Mouse (Mus musculus) G1E (cell line): ENCODE results near the gene Hsd11b1. TPM values are rescaled to one million over a fixed set of nuclear protein-coding genes. Genes with fewer than 3 reads are reported as not detected.
A peak's percentile ranks its signal among the peaks of the same experiment; 100 is the strongest.

Experiments
- ATAC-seq: 2 replicates; pipeline ENCODE4 v1.8.0; 2016; ENCODE audit warnings: mild to moderate bottlenecking; ENCODE audit not compliant: insufficient number of reproducible peaks, poor library complexity, low FRiP score, severe bottlenecking; ENCODE audit errors: extremely low read depth
- DNase-seq: peaks from one replicate; pipeline ENCODE4 v3.0.0; 2012; ENCODE audit warnings: low spot score
- H3K27me3 ChIP-seq: 2 replicates; pipeline ENCODE4 v1.6.1; 2012; ENCODE audit warnings: mild to moderate bottlenecking, low read length, inconsistent platforms; ENCODE audit not compliant: insufficient read depth
- H3K36me3 ChIP-seq: replicated peaks from 2 replicates; pipeline ENCODE3; 2012; ENCODE audit warnings: mild to moderate bottlenecking, inconsistent platforms
- H3K4me1 ChIP-seq: 2 replicates; pipeline ENCODE4 v1.6.1; 2012; ENCODE audit warnings: low read depth, low read length, inconsistent platforms, mixed read lengths; ENCODE audit not compliant: insufficient read depth
- H3K4me3 ChIP-seq: 2 replicates; pipeline ENCODE4 v1.5.1; 2012; ENCODE audit warnings: low read depth, mild to moderate bottlenecking, inconsistent platforms, low read length, moderate library complexity, mixed read lengths
- H3K9me3 ChIP-seq: replicated peaks from 2 replicates; pipeline ENCODE4 v1.6.1; 2012; ENCODE audit warnings: inconsistent platforms
- CTCF ChIP-seq: IDR thresholded peaks from 2 replicates; pipeline ENCODE4 v1.5.1; 2012; ENCODE audit warnings: low read depth, low read length, inconsistent platforms, mixed read lengths
- GATA1 ChIP-seq: IDR thresholded peaks from 2 replicates; pipeline ENCODE4 v1.6.1; 2012; ENCODE audit warnings: borderline replicate concordance, low read length, inconsistent platforms, mixed read lengths
- GATA2 ChIP-seq: IDR thresholded peaks from 2 replicates; pipeline ENCODE4 v1.6.1; 2012; ENCODE audit warnings: low read depth, low read length, inconsistent platforms, borderline replicate concordance
- POLR2AphosphoS5 ChIP-seq: IDR thresholded peaks from 2 replicates; pipeline ENCODE4 v1.6.1; 2012; ENCODE audit warnings: low read depth, low read length, inconsistent platforms; ENCODE audit not compliant: insufficient replicate concordance
- TAL1 ChIP-seq: conservative IDR thresholded peaks from 2 replicates; pipeline ENCODE4 v1.6.1; 2012; ENCODE audit warnings: low read depth, low read length, inconsistent platforms, mixed read lengths
- polyA plus RNA-seq: library from polyadenylated mRNA; stranded (reverse); fragments of >175 nt; gene quantifications from 2 replicates; pipeline ENCODE4 v1.2.3, GENCODE M21; 2012
- total RNA-seq, 2 experiments: library from RNA; stranded (forward) in 1 of 2; stranded (reverse) in 1 of 2; fragments of 200-1000 nt in 1 of 2; fragments of >200 nt in 1 of 2; fragmentation: Nextera tagmentation in 1 of 2; gene quantifications; 2 replicates each; pipeline ENCODE4 v1.2.3; 2014 to 2017

Gene Hsd11b1
- total and polyA plus RNA-seq, 3 experiments, result 0.27 TPM; not detected in 2

DNA sequence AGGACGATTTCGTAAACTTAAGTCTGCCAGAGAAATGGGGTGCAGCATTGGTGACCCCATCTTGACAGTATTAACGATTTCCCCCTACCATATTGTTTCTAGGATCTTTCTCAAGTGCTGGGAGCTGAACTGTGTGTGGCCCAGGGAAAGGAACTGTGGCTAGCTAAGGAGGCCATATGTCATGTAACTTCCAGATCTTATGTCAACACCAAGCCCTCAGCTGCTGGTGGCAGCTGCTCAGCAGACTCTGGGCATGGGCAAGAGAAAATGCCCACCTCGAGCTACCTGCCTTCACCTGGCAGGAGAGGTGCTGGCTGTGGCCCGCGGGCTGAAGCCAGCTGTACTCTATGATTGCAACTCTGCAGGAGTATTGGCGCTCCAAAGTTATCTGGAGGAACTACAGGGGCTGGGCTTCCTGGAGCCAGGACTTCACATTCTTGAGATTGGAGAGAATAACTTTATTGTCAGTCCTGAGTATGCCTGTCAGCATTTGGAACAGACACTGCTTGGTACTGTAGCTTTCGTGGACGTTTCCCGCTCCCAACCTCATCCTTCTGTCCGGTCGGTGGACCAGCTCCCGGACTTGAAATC, 89.6 kb downstream of the Hsd11b1 start:
- Histone ChIP-seq H3K36me3 (peaks cover 28% of the 10 kb centered on the region), H3K9me3 (no peaks in the 10 kb centered on the region), H3K4me3 (peak overlapping the region; percentile 79), H3K4me1 (peaks cover 36% of the 10 kb centered on the region), H3K27me3 (peaks cover 2% of the 10 kb centered on the region; the same call in 1 of the 2 replicates)
- no peak for TF ChIP-seq POLR2AphosphoS5
- no peak for TF ChIP-seq TAL1
- no peak for TF ChIP-seq CTCF
- no peak for TF ChIP-seq GATA2
- TF ChIP-seq GATA1, result no peak
- DNase-seq (no peak), ATAC-seq (no peak)

- Histone ChIP-seq H3K9me3 (no peaks in the 10 kb centered on the region), H3K4me1 (peaks cover 36% of the 10 kb centered on the region), H3K36me3 (peaks cover 28% of the 10 kb centered on the region), H3K4me3 (peak overlapping the region; percentile 79), H3K27me3 (peaks cover 4% of the 10 kb centered on the region; the same call in 1 of the 2 replicates)
- DNase-seq, result no peak
- no peak for TF ChIP-seq CTCF
- no peak for TF ChIP-seq TAL1
- TF ChIP-seq POLR2AphosphoS5, result no peak
- no peak for TF ChIP-seq GATA2
- TF ChIP-seq GATA1, result no peak
- no peak for ATAC-seq
These were observed 90.1 kb downstream of the Hsd11b1 start for GRCm38 (mm10) chr1:193173810-193174129.

- peak overlapping the region; percentile 79 for H3K4me3 ChIP-seq
- DNase-seq (peak; percentile 87), ATAC-seq (peak; percentile 93)
- peaks cover 6% of the 10 kb centered on the region for H3K27me3 ChIP-seq
- peaks cover 27% of the 10 kb centered on the region for H3K36me3 ChIP-seq
- no peaks in the 10 kb centered on the region for H3K9me3 ChIP-seq
- TF ChIP-seq TAL1 (no peak), GATA1 (no peak), GATA2 (no peak), CTCF (no peak), POLR2AphosphoS5 (no peak)
- H3K4me1 ChIP-seq, result peaks cover 36% of the 10 kb centered on the region
These were observed 90.7 kb downstream of the Hsd11b1 start for GRCm38 (mm10) chr1:193172991-193173809.

Other genes starting within 250 kb of the Hsd11b1 start
- gene Syt14, start 228.3 kb downstream of the Hsd11b1 start, total RNA-seq (2014; fragmentation: Nextera tagmentation), result not detected in 2 replicates
- gene Syt14, start 228.3 kb downstream of the Hsd11b1 start, total RNA-seq (2017), result 0.16 and 0.17 TPM in 2 replicates
- gene Syt14, start 228.3 kb downstream of the Hsd11b1 start, polyA plus RNA-seq, result not detected in 2 replicates
- 13.2 and 23.9 TPM in 2 replicates for gene Diexf, start 133.8 kb downstream of the Hsd11b1 start, total RNA-seq (2014; fragmentation: Nextera tagmentation)
- gene Diexf, start 133.8 kb downstream of the Hsd11b1 start, total RNA-seq (2017), result 20.7 and 28.0 TPM in 2 replicates
- 3.0 and 3.4 TPM in 2 replicates for gene Diexf, start 133.8 kb downstream of the Hsd11b1 start, polyA plus RNA-seq
- 0.23 and 0.34 TPM in 2 replicates for gene Irf6, start 111.0 kb downstream of the Hsd11b1 start, total RNA-seq (2014; fragmentation: Nextera tagmentation)
- gene Irf6, start 111.0 kb downstream of the Hsd11b1 start, total RNA-seq (2017), result 0.38 and 0.58 TPM in 2 replicates
- gene Irf6, start 111.0 kb downstream of the Hsd11b1 start, polyA plus RNA-seq, result 0.04 TPM in 1 of 2 replicates, not detected in the other
- gene A130010J15Rik, start 96.0 kb downstream of the Hsd11b1 start, total RNA-seq (2014; fragmentation: Nextera tagmentation), result 6.5 and 10.2 TPM in 2 replicates
- 15.5 and 18.9 TPM in 2 replicates for gene A130010J15Rik, start 96.0 kb downstream of the Hsd11b1 start, total RNA-seq (2017)
- gene A130010J15Rik, start 96.0 kb downstream of the Hsd11b1 start, polyA plus RNA-seq, result 1.7 and 2.2 TPM in 2 replicates
- 6.8 and 14.1 TPM in 2 replicates for gene Traf3ip3, start 62.4 kb downstream of the Hsd11b1 start, total RNA-seq (2014; fragmentation: Nextera tagmentation)
- 47.5 and 48.7 TPM in 2 replicates for gene Traf3ip3, start 62.4 kb downstream of the Hsd11b1 start, total RNA-seq (2017)
- gene Traf3ip3, start 62.4 kb downstream of the Hsd11b1 start, polyA plus RNA-seq, result 8.6 and 13.4 TPM in 2 replicates
- 0.30 TPM in 1 of 2 replicates, not detected in the other for gene Lamb3, start 56.4 kb downstream of the Hsd11b1 start, total RNA-seq (2014; fragmentation: Nextera tagmentation)
- gene Lamb3, start 56.4 kb downstream of the Hsd11b1 start, total RNA-seq (2017), result 0.22 TPM in 1 of 2 replicates, not detected in the other
- gene Lamb3, start 56.4 kb downstream of the Hsd11b1 start, polyA plus RNA-seq, result 0.03 TPM in 1 of 2 replicates, not detected in the other
- gene G0s2, start 9.1 kb upstream of the Hsd11b1 start, total RNA-seq (2014; fragmentation: Nextera tagmentation), result not detected in 2 replicates
- gene G0s2, start 9.1 kb upstream of the Hsd11b1 start, total RNA-seq (2017), result not detected in 2 replicates
- gene G0s2, start 9.1 kb upstream of the Hsd11b1 start, polyA plus RNA-seq, result not detected in 2 replicates
- not detected in 2 replicates for gene Camk1g, start 106.2 kb upstream of the Hsd11b1 start, total RNA-seq (2014; fragmentation: Nextera tagmentation)
- not detected in 2 replicates for gene Camk1g, start 106.2 kb upstream of the Hsd11b1 start, total RNA-seq (2017)
- not detected in 2 replicates for gene Camk1g, start 106.2 kb upstream of the Hsd11b1 start, polyA plus RNA-seq